Mouse (Mus musculus) cortical plate, adult 2 months (tissue): ENCODE measurements around the gene Man2a1.

Source experiments
- CTCF ChIP-seq: fragments of 200-500 bp; IDR thresholded peaks from 2 replicates; pipeline ENCODE4 v1.5.1; 2011; ENCODE audit warnings: mild to moderate bottlenecking, control low read depth, low read length; ENCODE audit not compliant: insufficient read depth; ENCODE audit errors: extremely low read depth
- POLR2A ChIP-seq: fragments of 200-500 bp; IDR thresholded peaks from 2 replicates; pipeline ENCODE4 v1.6.1; 2011; ENCODE audit warnings: mild to moderate bottlenecking, low read length, control low read depth; ENCODE audit not compliant: insufficient read depth; ENCODE audit errors: extremely low read depth

DNA sequence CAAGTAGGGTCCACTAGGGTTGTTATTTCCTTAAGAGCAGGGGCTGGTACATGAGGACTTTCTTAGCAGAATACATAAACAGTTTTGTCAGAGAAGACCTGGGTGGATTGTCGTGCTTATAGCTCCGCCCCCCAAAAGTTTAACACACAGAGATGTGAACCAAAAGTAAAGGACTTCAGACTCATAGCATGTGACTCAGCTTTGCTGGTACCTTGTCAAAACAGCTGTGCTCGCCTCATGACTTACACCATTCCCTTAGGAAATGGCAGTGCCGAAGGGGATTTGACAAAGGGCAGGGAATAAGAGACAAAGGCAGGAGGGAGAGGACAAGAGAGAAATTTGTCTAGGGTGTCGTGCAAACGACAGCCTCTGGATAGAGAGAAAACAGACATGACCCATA lies 166.0 kb downstream of the Man2a1 start:
- TF ChIP-seq CTCF (no peak), POLR2A (no peak)
